Mouse (Mus musculus): ENCODE data around the gene Nfkb1. TPM values are rescaled to one million over a fixed set of nuclear protein-coding genes. Genes with fewer than 3 reads are reported as not detected.

Gene Nfkb1
- polyA plus RNA-seq, 1 experiment from 2014 or later = 10.5 TPM

DNA sequence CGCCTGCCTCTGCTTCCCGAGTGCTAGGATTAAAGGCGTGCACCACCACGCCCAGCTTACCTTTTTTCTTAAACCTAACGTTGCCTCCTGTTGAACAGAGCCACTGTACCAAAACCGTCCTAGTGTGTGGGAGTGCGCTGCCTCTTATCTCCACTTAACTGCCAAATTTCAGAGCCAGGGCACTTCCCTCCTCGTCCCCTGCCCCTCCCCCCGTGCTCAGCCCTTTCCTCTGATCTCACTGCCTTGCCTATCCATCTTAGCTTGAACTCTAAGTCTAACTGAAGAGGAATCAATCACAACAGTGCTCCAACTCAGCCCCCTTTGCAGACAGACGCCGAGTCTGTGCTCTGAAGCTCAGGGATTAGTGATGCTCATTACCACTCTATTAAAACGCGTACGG is 54.9 kb downstream of the Nfkb1 start:
- no peaks in the 10 kb centered on the region for H3K27me3 ChIP-seq
- 30% methylated on average over 14 of the region's 14 CpGs for WGBS
- H3K4me1 ChIP-seq = peaks cover 4% of the 10 kb centered on the region; the same call in 1 of the 2 replicates
- 0 out of 2 replicates have a peak, but pooled peaks cover 3% of the 10 kb centered on the region for H3K36me3 ChIP-seq
- H3K4me2 ChIP-seq (replicated peaks) = peak overlapping the region; percentile 17; the same call in 1 of the 2 replicates
- no peak overlapping the region for H3K9ac ChIP-seq (replicated peaks)
- ATAC-seq (ENCODE audit: low FRiP score, low read depth) = peak; percentile 76
- H3K9me3 ChIP-seq = no peaks in the 10 kb centered on the region
- no peak overlapping the region for H3K4me3 ChIP-seq
- no peak overlapping the region for H3K27ac ChIP-seq (replicated peaks)

GRCm38 (mm10) chr3:135635646-135636434 is 55.5 kb downstream of the Nfkb1 start:
- Histone ChIP-seq H3K9ac (replicated peaks) (no peak overlapping the region), H3K27me3 (no peaks in the 10 kb centered on the region), H3K4me1 (peaks cover 4% of the 10 kb centered on the region; the same call in 1 of the 2 replicates), H3K27ac (replicated peaks) (no peak overlapping the region), H3K4me2 (replicated peaks) (no peak overlapping the region), H3K4me3 (no peak overlapping the region), H3K9me3 (no peaks in the 10 kb centered on the region), H3K36me3 (0 out of 2 replicates have a peak, but pooled peaks cover 3% of the 10 kb centered on the region)
- WGBS = 87% methylated on average over 14 of the region's 14 CpGs
- ATAC-seq (ENCODE audit: low FRiP score, low read depth) = peak; percentile 39; the same call in 1 of the 2 replicates

GRCm38 (mm10) chr3:135635030-135635429 is 56.3 kb downstream of the Nfkb1 start:
- Histone ChIP-seq H3K9ac (replicated peaks) (no peak overlapping the region), H3K4me1 (peaks cover 4% of the 10 kb centered on the region; the same call in 1 of the 2 replicates), H3K4me2 (replicated peaks) (no peak overlapping the region), H3K36me3 (0 out of 2 replicates have a peak, but pooled peaks cover 3% of the 10 kb centered on the region), H3K27ac (replicated peaks) (no peak overlapping the region), H3K9me3 (no peaks in the 10 kb centered on the region), H3K27me3 (no peaks in the 10 kb centered on the region), H3K4me3 (no peak overlapping the region)
- no peak for ATAC-seq (ENCODE audit: low FRiP score, low read depth)
- 88% methylated on average over 1 of the region's 1 CpGs for WGBS

GRCm38 (mm10) chr3:135634275-135634674 is 57.1 kb downstream of the Nfkb1 start:
- H3K36me3 ChIP-seq = no peaks in the 10 kb centered on the region
- no peak overlapping the region for H3K27ac ChIP-seq (replicated peaks)
- no peak overlapping the region for H3K4me3 ChIP-seq
- H3K27me3 ChIP-seq = no peaks in the 10 kb centered on the region
- no peaks in the 10 kb centered on the region for H3K9me3 ChIP-seq
- peaks cover 4% of the 10 kb centered on the region; the same call in 1 of the 2 replicates for H3K4me1 ChIP-seq
- H3K9ac ChIP-seq (replicated peaks) = no peak overlapping the region
- ATAC-seq (ENCODE audit: low FRiP score, low read depth) = no peak
- no peak overlapping the region for H3K4me2 ChIP-seq (replicated peaks)
- 86% methylated on average over 3 of the region's 3 CpGs for WGBS

- no peaks in the 10 kb centered on the region for H3K27me3 ChIP-seq
- no peaks in the 10 kb centered on the region for H3K9me3 ChIP-seq
- peaks cover 7% of the 10 kb centered on the region; the same call in 1 of the 2 replicates for H3K36me3 ChIP-seq
- no peak overlapping the region for H3K4me3 ChIP-seq
- H3K9ac ChIP-seq (replicated peaks) = no peak overlapping the region
- H3K4me1 ChIP-seq = no peaks in the 10 kb centered on the region
- no peak for ATAC-seq (ENCODE audit: low FRiP score, low read depth)
- 24% methylated on average over 4 of the region's 4 CpGs for WGBS
- no peak overlapping the region for H3K4me2 ChIP-seq (replicated peaks)
- H3K27ac ChIP-seq (replicated peaks) = no peak overlapping the region
Measured at GRCm38 (mm10) chr3:135631856-135632255, 59.5 kb downstream of the Nfkb1 start.

GRCm38 (mm10) chr3:135631096-135631457 is 60.3 kb downstream of the Nfkb1 start:
- no peaks in the 10 kb centered on the region for H3K4me1 ChIP-seq
- H3K9ac ChIP-seq (replicated peaks) = no peak overlapping the region
- peaks cover 7% of the 10 kb centered on the region; the same call in 1 of the 2 replicates for H3K36me3 ChIP-seq
- WGBS = 73% methylated on average over 10 of the region's 10 CpGs
- no peaks in the 10 kb centered on the region for H3K9me3 ChIP-seq
- no peak overlapping the region for H3K4me3 ChIP-seq
- H3K27ac ChIP-seq (replicated peaks) = no peak overlapping the region
- no peaks in the 10 kb centered on the region for H3K27me3 ChIP-seq
- H3K4me2 ChIP-seq (replicated peaks) = no peak overlapping the region
- ATAC-seq (ENCODE audit: low FRiP score, low read depth) = no peak; the same call in 1 of the 2 replicates

DNA sequence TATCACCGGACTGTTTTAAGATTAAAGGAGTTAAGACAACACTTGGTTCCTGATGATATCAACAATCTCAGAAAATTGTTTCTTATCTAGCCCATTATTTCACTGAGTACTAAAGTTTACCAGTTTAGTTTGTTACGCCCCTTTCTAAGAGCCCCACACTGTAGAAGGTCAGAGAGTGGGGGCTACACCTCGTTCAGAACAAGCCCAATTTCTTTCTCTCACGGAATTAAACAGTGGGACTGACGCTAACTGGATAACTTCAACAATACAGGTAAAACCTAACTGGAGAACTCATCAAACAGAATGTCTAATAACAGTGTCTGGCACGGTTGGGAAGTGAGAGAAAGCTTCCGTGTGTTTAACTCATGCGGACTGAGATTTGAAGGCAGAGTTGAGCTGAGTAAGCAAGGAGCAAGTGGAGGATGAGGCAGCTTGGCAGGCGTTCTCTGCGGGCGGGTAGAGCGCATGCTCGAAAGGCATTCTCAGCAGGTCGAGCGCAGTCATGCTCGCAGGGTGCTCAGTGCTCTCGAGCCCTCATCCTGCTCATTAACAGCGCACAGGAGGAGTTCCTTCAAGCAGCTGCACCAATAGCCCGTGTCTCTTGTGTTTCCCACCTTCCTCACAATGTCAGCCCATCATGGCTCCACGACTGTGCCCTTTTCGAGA is 60.8 kb downstream of the Nfkb1 start:
- H3K9ac ChIP-seq (replicated peaks) = no peak overlapping the region
- H3K27me3 ChIP-seq = no peaks in the 10 kb centered on the region
- H3K4me1 ChIP-seq = no peaks in the 10 kb centered on the region
- no peak for ATAC-seq (ENCODE audit: low FRiP score, low read depth)
- no peak overlapping the region for H3K4me2 ChIP-seq (replicated peaks)
- no peak overlapping the region for H3K27ac ChIP-seq (replicated peaks)
- 72% methylated on average over 21 of the region's 21 CpGs for WGBS
- H3K4me3 ChIP-seq = no peak overlapping the region
- peaks cover 8% of the 10 kb centered on the region; the same call in 1 of the 2 replicates for H3K36me3 ChIP-seq
- H3K9me3 ChIP-seq = no peaks in the 10 kb centered on the region

- Histone ChIP-seq H3K9ac (replicated peaks) (no peak overlapping the region), H3K9me3 (no peaks in the 10 kb centered on the region), H3K36me3 (peaks cover 15% of the 10 kb centered on the region; the same call in 1 of the 2 replicates), H3K27ac (replicated peaks) (no peak overlapping the region), H3K4me1 (no peaks in the 10 kb centered on the region), H3K4me3 (no peak overlapping the region), H3K27me3 (no peaks in the 10 kb centered on the region), H3K4me2 (replicated peaks) (no peak overlapping the region)
- 85% methylated on average over 4 of the region's 4 CpGs for WGBS
- no peak for ATAC-seq (ENCODE audit: low FRiP score, low read depth)
Measured at GRCm38 (mm10) chr3:135629830-135630355, 61.5 kb downstream of the Nfkb1 start.

DNA sequence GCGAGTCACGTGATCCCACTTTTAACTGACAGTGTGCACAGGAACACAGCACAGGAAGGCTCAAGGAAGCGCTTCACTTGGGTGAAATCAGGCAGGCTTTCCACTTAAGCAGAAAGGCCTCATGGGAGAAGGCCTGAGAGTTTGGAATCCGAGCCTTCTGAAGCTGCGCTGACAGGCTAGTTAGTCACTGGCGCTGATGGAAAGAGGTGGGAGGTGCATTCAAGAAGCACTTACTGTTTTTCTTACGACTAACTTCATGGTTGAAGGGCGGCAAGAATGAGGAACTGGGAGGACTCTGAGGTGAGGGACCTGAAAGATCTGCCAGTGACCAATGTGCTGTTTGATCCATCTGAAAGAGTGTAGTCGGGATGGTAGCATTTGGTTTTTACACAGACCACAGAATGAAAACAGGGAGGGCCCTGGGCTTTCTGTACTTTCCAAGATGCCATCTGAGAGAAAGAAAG is 62.6 kb downstream of the Nfkb1 start:
- Histone ChIP-seq H3K27ac (replicated peaks) (no peak overlapping the region), H3K36me3 (peaks cover 17% of the 10 kb centered on the region; the same call in 1 of the 2 replicates), H3K4me3 (no peak overlapping the region), H3K9me3 (no peaks in the 10 kb centered on the region), H3K4me2 (replicated peaks) (no peak overlapping the region), H3K9ac (replicated peaks) (no peak overlapping the region), H3K4me1 (no peaks in the 10 kb centered on the region), H3K27me3 (no peaks in the 10 kb centered on the region)
- WGBS = 89% methylated on average over 9 of the region's 9 CpGs
- no peak for ATAC-seq (ENCODE audit: low FRiP score, low read depth)

DNA sequence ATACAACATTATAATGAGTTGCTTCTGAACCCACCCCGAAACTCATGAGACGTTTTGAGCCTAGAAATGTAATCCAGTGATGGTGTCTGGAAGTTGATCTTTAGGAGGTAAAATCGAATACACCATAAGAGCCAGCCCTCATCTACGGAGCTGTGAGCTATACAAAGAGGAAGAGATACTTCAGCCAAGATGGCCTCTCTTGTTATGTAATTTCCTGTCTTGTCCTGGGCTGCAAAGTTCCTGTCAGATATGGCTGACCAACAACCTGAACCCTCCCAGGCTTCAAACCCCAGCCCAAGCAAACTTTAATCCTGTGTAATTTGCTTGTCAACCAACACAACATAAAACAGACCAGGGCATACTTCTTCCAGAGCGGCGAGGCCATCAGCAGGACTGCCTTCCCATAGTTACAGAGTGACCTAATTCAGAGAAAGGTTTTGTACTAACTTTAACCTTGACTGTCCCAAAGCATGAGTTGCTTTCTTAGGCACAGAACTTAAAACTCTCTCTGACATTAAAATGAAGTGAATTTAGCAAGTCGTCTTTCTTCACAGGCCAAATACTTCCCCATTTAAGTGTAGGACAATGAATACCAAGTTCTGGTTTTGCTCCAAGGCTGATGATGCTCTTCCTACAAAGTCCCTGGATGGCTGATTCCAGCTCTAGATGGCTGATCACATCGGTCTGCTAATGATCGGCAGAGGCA is 63.2 kb downstream of the Nfkb1 start:
- Histone ChIP-seq H3K36me3 (peaks cover 17% of the 10 kb centered on the region; the same call in 1 of the 2 replicates), H3K4me2 (replicated peaks) (no peak overlapping the region), H3K27me3 (no peaks in the 10 kb centered on the region), H3K4me3 (no peak overlapping the region), H3K4me1 (no peaks in the 10 kb centered on the region), H3K27ac (replicated peaks) (no peak overlapping the region), H3K9me3 (no peaks in the 10 kb centered on the region), H3K9ac (replicated peaks) (no peak overlapping the region)
- 89% methylated on average over 9 of the region's 9 CpGs for WGBS
- no peak for ATAC-seq (ENCODE audit: low FRiP score, low read depth)

DNA sequence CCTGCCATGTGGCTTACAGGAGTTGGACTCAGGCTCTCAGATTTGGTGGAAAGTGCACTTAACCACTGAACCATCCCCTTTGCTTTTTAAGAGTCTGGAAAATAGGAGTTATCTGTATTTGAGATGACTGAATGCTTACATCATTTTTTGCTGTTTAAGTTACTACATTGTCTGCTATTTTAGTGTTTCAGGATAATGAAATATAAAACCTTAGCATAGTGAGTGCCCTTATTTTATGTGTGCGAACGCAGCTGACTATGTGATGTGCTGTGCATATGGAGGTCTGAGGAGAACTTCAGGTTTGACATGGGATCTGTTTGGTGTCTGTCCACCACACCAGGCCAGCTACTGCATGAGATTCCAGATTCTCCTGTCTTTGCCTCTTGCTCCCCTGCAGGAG is 66.1 kb downstream of the Nfkb1 start:
- WGBS = 96% methylated on average over 2 of the region's 2 CpGs

More for the DNA sequence above, 66.1 kb downstream of the Nfkb1 start:
- no peak for ATAC-seq (ENCODE audit: low FRiP score, low read depth)
- Histone ChIP-seq H3K36me3 (peaks cover 17% of the 10 kb centered on the region; the same call in 1 of the 2 replicates), H3K4me3 (no peak overlapping the region), H3K4me1 (no peaks in the 10 kb centered on the region), H3K4me2 (replicated peaks) (no peak overlapping the region), H3K27ac (replicated peaks) (no peak overlapping the region), H3K9ac (replicated peaks) (no peak overlapping the region), H3K9me3 (no peaks in the 10 kb centered on the region), H3K27me3 (no peaks in the 10 kb centered on the region)

Data from midbrain, embryonic 12.5 days (tissue).